Mouse (Mus musculus) gastrocnemius, postnatal 4 days (tissue): Measurements from ENCODE around the gene Hoxd8. TPM values are rescaled to one million over a fixed set of nuclear protein-coding genes. Genes with fewer than 3 reads are reported as not detected.

ENCODE experiments used
- DNase-seq, 2 experiments: peaks; one replicate each; pipeline ENCODE4 v3.0.0; 2021 to 2022; ENCODE audit warnings: low spot score in 2 of 2, mixed read lengths in 2 of 2
- total RNA-seq, 2 experiments: library from RNA; stranded (reverse); gene quantifications; 2 replicates each; pipeline ENCODE4 v1.2.3; 2021

Gene Hoxd8
- total RNA-seq, 2 experiments from 2014 or later = 35.9 to 41.6 TPM

DNA sequence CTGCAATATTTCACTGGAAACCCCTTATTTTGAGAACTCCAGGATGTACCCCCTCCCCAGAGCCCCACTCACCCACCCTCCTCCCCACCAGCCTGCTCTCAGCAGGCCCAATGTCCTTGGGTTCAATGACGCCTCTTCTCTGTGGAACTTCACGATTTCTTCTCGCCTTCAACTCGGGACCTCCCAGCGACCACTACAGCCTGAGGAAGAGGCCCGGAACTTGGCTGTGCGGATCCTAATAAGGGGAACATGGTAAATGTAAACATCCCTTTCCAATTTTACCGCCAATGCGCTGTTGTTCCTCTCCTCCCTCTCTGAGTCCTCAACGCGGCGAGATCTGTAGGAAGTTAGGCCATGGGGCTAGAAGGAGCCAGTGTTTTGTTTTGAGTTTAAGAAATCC is 20.3 kb upstream of the Hoxd8 start:
- no peak for DNase-seq

DNA sequence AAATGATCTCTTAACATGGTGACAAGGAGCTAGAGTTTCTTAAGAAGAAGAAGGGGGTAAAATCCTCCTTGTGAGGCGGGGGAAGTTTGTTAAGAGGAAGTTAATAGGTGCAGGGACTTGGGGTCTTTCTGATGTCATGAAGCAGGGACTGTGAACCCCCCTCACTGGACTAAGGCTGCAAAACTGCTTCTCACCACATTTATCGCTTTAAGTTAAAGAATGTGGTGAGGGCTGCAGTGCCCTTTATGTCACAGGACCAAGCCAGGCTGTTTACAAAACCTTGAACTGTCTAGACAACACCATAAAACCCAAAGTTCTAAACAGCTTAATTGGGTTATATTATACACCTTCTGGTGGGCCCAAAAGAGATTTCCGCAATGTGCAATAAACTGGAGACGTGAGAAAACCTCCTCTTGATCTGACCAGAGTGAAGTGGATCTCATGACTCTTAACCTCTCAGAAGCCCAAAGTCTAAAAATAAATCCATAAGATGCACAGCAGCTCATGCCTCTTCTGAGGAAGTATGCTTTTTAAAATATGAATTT is 19.3 kb upstream of the Hoxd8 start:
- DNase-seq = no peak

DNA sequence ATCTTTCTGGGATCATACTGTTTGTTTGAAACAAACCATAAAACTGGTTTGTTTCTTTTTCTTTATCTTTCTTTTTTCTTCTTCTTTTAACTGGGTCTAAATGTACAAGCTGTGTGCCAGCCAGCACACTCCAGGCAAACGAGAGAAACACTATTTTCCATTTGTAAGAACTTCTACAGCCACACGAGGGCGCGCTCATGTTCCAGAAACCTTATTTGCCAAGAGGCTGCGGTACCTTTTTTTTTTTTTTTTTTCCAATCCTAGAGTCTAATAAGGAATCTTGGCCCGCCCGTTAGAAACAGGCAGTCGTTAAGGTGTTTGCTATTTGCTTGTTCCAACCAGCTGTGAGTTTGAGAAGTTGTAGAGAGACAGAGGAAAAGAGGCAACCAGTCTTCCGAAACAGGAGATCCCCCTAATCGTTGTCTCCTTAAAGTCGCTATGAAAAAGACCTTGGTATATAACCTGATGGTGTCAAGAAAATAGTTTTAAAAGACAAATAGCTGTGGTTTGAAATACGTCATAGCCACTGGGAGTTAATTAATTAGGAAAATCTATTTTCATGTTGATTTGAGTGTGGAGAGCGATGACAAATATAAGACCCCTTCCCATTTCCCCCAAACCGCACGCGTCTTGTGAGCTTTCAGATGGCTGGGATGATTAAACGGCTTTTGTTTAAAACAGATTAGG is 18.0 kb upstream of the Hoxd8 start:
- DNase-seq = no peak

DNA sequence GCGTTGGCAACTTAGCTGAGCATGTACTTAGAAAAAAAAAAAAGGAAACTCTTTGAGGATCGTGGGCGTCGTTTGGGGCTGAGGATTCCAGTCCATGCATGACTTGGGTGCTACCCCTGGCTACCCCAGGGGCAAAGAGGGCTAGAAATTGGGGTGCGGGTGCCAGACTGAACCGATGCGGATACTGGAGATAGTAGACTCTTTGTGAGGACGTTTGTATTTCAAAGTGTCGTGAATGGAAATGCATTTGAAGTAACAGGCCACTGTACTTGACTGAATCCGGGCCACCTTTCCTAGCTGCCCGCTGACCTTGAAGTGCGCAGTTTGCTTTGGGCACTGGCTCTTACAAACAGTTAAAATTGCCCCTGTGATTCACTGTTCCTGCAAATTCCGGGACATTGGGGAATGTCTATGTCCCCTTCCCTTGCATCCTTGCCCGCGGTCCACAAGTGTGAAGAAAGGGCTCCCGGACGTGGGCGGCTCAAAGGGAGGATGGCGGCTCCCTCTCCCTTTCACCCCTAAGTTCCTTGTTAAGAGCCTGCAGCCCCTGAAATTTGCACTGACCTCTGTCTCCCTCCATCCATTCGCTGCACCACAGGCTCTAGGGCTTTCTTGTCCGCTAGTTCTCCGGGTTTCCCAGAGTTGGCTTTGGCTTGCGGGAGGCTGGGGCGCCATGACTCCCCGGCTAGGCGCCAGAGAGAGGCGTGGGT is 17.3 kb upstream of the Hoxd8 start:
- no peak for DNase-seq

DNA sequence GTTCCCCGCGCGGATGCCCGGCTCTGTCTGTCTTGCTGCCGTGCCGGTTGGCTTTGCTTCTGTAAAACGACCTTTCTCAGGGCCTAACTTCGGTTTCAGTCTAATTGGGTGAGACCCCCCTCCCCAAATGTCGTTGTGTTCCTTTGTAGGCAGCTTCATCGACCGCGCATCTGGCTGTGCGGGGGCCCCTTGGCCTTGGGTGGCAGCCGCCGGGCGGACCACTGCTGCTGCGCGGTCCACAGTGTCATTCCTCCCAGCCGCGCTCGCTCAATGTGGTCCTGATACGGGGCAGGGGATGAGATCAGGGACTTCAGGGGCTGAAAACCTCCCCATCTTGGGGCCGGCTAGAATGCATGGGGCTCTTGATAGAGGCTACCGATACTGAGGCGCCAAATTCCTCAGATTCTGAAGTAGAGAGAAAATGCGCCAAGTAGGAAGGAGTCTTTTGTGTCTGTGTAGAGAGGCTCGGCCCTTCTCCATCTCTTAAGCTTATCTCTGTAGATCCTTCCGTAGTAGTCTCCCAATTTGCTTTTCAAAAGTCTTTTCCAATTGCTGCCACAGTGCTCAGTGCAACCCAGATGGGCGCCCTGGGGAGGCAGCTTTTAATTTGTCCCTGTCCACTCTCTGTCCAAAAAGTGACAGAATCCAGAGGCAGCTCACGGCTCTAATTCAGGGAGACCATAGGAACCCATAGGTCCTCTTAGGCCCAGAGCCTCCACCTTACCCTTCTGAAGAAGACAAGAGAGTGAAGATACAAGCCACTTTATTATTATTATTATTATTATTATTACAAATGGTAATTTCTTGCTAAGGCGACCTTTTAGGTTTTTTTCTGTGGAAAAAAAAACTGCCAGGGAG is 16.5 kb upstream of the Hoxd8 start:
- no peak for DNase-seq

DNA sequence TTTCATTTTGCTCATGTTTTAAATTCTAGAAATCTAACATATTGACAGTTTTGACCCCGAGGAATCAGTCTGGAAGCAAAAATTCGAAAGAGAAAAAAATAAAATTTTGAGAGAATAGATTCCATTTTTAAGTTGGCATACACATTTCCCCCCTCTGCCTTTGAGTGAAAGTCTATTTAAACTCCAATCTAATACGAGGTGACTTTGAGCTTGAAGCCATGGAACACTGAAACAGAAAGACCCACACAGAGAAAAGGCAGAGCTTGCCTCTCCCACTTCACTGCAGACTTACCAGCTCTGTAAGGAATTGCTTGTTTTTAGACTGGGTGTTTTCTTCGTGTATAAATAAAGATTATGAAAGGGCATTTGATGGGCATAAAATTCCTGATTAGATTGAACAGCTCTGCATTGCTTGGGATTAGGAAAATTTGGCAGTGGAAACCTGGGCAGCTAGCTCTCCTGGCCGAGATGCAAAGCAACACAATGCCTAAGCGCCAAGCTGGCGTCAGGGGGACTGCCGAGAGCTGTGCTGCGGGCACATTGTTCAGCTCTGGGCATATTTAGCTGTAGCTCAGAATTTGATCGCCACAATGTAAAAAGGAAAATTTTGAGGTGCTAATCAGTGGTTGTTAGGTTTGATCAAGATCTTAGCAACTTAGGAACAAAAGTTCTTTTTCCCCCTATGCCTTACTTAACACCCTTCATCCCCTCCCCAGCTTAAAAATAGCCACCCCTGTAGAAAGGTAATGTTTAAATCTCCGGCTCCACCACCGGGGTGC is 15.4 kb upstream of the Hoxd8 start:
- no peak for DNase-seq

DNA sequence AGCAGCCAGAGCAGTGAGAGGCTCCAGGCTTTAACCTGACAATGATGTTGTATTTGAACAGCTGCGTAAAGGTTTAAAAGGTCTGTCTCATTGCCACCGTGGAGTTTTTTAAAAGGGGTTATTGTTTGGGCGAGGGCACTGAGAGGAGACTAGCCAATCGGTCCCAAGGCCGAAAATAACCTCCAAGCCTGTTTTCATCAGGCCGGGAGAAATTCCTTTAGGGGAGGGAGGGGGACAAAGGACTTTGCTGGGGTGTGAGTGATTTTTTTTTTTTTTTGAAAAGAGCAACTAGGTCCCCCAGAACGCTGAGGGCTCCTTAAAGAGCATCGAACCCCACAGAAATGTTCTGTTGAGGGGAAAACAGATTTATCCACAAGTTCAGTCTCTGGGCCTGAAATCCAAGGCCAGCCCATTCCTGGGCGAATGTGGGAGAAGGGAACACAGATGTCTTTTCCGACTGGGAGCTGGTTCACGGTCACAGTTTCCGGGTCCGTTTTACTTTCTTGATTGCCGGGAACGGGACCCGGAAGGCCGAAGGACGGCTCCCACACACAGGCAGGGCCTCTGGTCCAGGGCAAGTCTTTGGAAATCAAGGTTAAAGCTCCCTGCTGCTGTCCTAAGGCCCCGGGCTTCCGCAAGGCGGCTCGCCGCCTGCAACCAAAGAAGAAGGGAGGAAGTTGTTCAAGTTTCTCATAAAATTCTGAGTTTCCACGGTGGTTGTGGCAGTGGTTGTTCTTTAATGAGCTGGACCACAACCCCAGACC is 14.7 kb upstream of the Hoxd8 start:
- no peak for DNase-seq

DNA sequence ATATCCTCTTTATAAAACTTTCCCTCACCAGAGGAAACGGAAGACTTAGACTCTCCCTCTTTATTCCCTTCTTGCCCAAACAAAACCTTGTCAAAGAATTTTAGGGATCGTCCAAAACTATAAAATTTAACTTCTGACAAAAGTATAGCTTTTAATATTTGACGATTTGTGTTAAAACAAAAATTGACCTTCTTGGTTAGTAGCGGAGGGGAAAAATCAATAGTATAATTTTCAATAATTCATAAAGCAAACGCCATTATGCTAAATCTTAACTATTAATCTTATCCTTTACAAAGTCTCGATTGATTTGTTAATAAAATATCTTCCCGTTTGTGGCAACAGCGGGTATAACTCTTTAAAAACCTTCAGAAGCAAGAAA is 14.1 kb upstream of the Hoxd8 start:
- no peak for DNase-seq

DNA sequence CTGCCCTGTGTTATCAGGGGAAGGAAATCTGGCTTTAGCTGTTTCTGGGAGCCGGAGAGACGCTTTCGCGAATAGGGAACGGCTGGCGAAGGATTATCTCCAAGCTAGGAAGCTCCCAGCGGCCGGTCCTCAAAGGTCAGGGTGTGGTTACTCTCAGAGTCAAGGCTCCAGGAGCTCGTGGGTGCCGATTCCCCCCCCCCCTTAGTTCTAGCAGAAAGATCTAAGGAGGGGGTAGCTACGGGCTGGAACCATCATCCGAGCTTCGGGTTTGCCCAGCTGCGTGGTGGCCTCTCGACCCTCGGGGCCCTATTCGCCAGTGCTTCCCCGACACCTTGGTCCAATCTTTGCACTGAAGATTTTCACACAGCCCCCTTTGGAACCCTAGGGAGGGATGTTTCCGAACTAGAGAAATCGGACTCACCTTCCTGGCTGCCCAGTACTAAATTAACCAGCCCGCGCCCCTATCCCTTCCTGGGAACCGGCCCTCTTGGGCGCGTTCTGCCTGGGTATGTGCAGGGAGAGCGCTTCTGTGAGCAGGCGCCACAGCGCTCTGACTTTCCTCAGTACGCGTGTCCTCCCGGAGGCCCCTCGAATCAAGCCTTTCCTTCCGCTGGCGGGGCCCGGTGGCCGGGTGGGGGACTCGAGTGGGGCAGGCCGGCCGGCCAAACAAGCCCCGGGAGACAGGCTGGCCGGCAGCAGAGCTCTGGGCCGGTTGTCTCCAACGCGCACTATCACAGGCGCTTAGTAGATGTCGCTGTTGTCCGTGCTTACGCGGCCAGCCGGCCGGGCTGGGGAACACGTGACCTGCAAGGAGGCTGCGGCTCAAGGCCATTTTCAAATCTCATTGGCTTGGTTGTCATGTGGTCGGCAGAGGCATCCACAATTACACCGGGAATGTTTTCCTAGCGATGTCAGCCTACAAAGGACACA is 13.1 kb upstream of the Hoxd8 start, which contains the start of gene Hoxd10:
Gene Hoxd10, plus strand, starts transcription at position 903 of the 930 bp plus-strand sequence.
- DNase-seq = peak in 1 of 2 experiments; percentile 77

DNA sequence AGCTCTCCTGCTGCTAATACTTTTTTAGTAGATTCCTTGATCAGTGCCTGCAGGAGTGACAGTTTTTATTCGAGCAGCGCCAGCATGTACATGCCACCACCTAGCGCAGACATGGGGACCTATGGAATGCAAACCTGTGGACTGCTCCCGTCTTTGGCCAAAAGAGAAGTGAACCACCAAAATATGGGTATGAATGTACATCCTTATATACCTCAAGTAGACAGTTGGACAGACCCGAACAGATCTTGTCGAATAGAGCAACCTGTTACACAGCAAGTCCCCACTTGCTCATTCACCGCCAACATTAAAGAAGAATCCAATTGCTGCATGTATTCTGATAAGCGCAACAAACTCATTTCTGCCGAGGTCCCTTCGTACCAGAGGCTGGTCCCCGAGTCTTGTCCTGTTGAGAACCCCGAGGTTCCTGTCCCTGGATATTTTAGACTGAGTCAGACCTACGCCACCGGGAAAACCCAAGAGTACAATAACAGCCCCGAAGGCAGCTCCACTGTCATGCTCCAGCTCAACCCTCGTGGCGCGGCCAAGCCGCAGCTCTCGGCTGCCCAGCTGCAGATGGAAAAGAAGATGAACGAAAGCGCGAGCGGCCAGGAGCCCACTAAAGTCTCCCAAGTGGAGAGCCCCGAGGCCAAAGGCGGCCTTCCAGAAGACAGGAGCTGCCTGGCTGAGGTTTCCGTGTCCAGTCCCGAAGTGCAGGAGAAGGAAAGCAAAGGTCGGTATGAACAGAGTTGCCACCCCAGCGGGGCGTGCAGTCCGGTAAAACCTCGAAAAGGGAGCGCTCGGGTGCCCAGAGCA is 12.2 kb upstream of the Hoxd8 start:
- DNase-seq = peak in 1 of 2 experiments; percentile 24

DNA sequence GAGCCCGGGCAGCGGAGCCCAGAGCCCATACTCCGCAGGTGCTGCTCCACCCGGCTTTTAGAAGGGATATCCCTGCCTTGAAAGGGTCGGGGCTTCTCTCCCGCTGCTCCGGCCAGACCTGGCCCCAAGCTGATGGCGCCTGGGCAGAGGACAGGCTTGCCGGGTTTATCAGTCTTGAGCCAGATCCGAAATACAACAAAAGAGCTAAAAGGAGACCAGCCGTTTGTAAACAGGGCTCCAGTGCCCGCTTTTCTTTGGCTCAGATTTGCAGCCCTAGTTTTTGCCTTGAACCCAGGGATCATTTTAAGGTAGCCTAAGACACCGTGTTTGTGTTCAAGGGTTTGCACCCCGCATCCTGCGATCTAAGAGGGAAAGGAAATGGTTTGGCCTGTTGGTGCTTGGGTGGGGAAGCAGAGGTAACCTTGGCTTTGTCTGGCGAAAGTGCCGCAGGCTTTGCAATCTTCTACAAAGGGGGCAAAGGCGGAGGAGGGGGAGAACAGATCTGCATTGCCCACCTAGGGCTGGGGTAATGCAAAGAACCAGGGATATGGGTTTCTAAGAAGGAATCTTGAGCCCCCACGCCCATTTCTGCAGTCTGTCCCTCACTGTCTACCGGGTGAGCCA is 11.5 kb upstream of the Hoxd8 start:
- DNase-seq = no peak

DNA sequence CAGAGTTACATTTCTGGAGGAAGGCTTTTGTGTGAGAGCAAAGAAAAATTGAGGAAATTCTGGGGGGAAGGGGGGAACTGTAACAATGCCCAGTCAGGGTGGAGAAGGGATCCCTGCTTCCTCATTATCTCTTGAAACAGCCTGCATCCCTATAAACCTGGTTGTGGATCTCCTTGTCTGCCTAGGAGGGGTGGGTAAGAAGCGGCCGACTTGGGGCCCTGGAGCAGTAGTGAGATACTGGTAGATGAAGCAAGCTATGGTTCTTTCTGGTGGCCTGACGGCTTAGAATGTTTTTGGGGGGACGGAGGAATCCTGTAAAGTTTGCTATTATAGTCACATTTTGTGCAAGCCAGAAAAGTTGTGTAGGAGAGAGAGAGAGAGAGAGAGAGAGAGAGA is 11.0 kb upstream of the Hoxd8 start:
- DNase-seq = no peak

DNA sequence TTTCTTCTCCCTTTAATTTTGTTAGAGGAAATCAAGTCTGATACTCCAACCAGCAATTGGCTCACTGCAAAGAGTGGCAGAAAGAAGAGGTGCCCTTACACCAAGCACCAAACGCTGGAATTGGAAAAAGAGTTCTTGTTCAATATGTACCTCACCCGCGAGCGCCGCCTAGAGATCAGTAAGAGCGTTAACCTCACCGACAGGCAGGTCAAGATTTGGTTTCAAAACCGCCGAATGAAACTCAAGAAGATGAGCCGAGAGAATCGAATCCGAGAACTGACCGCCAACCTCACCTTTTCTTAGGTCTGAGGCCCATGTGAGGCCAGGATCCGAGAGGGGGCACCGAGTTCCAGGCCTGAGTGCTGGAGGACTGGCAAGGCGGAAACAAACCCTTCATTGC is 10.3 kb upstream of the Hoxd8 start:
- DNase-seq = peak in 1 of 2 experiments; percentile 23

DNA sequence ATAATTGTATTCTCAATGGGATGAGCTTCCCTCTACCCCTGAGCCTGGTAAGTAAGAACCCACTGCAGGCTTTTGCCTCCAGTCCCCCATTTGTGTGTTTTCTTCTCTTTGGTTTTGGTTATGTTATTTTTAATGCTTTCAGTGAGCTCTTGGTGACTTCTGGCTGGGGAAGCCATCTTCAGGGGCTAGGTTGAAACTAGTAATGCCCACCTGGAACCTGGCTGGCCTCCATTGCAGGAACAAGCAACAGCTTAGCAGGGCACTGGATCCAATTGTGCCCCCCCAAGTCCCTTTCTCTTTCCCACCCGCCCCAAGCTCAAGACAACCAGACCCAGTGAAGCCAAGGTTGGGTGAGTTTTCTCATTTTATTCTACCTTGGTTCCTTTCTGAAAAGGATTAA is 9.0 kb upstream of the Hoxd8 start:
- DNase-seq = no peak

DNA sequence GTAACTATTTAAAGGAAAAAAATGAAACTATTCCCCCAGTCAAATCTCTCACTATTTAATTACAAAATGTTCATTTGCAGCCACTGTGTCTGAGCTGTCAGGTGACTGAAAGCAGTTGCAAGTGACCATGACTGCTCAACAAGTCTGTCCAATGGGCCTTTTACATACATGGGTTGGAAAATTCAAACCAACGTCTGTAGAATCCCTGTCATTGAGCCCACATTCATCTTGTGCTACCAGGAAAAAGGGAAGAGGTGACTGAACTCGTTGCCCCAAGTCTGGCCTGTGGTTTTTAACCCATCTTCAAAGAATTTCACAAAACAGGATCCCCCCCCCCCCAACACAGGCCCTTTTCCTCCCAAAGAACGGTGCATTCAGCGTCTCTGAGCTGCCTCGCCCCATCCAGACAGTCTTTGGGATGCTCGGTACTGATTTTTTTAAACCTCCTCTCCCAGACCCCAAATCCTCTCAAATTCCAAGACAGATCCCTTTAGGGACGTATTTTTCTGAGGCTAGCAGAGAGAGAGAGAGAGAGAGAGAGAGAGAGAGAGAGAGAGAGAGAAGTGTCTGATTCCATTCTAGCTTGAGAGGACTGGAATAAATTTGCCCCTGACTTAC is 8.5 kb upstream of the Hoxd8 start:
- no peak for DNase-seq

DNA sequence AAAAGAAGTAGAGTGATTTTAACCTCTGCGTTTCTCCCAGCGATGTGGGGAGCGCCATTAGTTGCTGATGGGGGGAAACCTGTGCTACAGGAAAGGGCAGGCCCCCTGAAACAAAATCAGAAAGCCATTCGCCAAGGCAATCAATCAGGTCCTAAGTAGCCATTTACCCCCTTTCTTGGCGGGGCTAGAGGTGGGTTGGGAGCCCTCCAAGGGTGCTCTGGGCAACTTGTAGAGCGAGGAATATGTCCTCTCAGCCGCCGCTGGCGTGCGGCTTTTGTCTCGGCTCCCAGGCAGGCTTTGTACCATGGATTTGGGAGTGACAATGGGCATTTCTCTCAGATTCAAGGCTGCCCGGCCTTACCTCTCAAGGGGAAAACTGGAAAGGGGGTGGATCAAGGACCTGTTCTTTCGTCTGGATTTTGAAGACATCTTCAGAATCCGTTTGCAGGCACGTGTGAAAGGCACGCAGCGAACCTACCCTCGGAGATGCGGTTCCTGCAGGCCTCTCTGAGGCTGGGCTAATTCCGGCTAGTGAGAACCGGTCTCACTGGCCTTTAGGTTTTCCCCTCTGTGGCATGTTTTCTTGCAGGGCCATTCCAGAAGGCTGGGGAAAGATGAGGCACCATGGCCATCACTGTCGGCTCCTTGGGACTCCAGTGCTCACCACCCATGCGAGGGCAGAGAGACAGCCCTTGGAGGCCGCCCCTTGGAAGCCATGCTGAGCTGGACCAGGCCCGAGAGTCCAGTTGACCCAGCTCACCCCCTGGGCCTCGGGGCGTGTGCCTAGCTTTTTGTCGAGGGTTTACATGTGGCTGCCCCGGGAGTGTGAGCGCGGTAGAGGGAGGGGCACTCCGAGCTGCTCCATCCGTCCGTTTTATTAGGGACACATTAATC is 7.7 kb upstream of the Hoxd8 start:
- DNase-seq = no peak
